Mouse (Mus musculus) midbrain, postnatal 0 days (tissue): ENCODE data around the gene Adgrg3. TPM values are rescaled to one million over a fixed set of nuclear protein-coding genes. Genes with fewer than 3 reads are reported as not detected.

Experiments
- ATAC-seq: fragments of 200-750 bp; cut with Nextera tagmentation; 2 replicates; pipeline ENCODE4 v1.8.0; 2017; ENCODE audit warnings: moderate number of reproducible peaks, mild to moderate bottlenecking, moderate TSS enrichment, moderate library complexity; ENCODE audit not compliant: low FRiP score
- DNase-seq: peaks from one replicate; pipeline ENCODE4 v3.0.0-alpha.2; 2015; ENCODE audit warnings: low spot score
- H3K27ac ChIP-seq: fragments of 300-500 bp; sonication (generic); 2 replicates; pipeline ENCODE4 v1.5.1; 2014; ENCODE audit warnings: low read depth, mild to moderate bottlenecking, low read length, mixed read lengths
- H3K27me3 ChIP-seq: fragments of 300-500 bp; sonication (generic); 2 replicates; pipeline ENCODE4 v1.6.1; 2014; ENCODE audit warnings: low read length, control low read depth, mixed read lengths; ENCODE audit not compliant: insufficient read depth
- H3K36me3 ChIP-seq: fragments of 300-500 bp; sonication (generic); 2 replicates; pipeline ENCODE4 v1.6.1; 2014; ENCODE audit warnings: low read length, control low read depth, mixed read lengths; ENCODE audit not compliant: insufficient read depth
- H3K4me1 ChIP-seq: fragments of 300-500 bp; sonication (generic); 2 replicates; pipeline ENCODE4 v1.6.1; 2014; ENCODE audit warnings: mild to moderate bottlenecking, control low read depth, antibody characterized with exemption, low read length, mixed read lengths; ENCODE audit not compliant: insufficient read depth
- H3K4me2 ChIP-seq: fragments of 300-500 bp; sonication (generic); 2 replicates; pipeline ENCODE4 v1.6.1; 2014; ENCODE audit warnings: low read depth, mild to moderate bottlenecking, low read length, mixed read lengths; ENCODE audit not compliant: poor library complexity, severe bottlenecking
- H3K4me3 ChIP-seq: fragments of 300-500 bp; sonication (generic); 2 replicates; pipeline ENCODE4 v1.5.1; 2014; ENCODE audit warnings: low read depth, mild to moderate bottlenecking, low read length, moderate library complexity
- H3K9ac ChIP-seq: fragments of 300-500 bp; sonication (generic); replicated peaks from 2 replicates; pipeline ENCODE4 v1.6.1; 2014; ENCODE audit warnings: mild to moderate bottlenecking, low read length, moderate library complexity, mixed read lengths; ENCODE audit not compliant: poor library complexity, severe bottlenecking
- H3K9me3 ChIP-seq: fragments of 300-500 bp; sonication (generic); 2 replicates; pipeline ENCODE4 v1.6.1; 2016; ENCODE audit warnings: low read length, control low read depth
- CTCF ChIP-seq: IDR thresholded peaks from 2 replicates; pipeline ENCODE4 v1.5.1; 2016; ENCODE audit warnings: antibody characterized with exemption, mild to moderate bottlenecking
- WGBS: fragments of 180-500 bp; shearing (Covaris S2); extraction: QIAGEN DNeasy Blood & Tissue Kit; methylation state at CpG from one replicate; pipeline ENCODE4 v1.1.7; 2014; 5-methylcytosine and 5-hydroxymethylcytosine counted together
- polyA plus RNA-seq: library from polyadenylated mRNA; unstranded; fragments of >200 nt; fragmentation: Nextera tagmentation; extraction: Ambion mirVana; gene quantifications from 2 replicates; pipeline ENCODE4 v1.2.1, GENCODE M21; 2015
- total RNA-seq: library from RNA; depleted of rRNA; stranded (reverse); fragments of >200 nt; gene quantifications from 2 replicates; pipeline ENCODE4 v1.2.3, GENCODE M21; 2014

The Adgrg3 gene
- total and polyA plus RNA-seq, 2 experiments from 2014 or later = 0.59 to 1.5 TPM

- Histone ChIP-seq H3K27ac (no peak overlapping the region), H3K27me3 (no peaks in the 10 kb centered on the region), H3K36me3 (no peaks in the 10 kb centered on the region), H3K4me3 (no peak overlapping the region), H3K9ac (no peak overlapping the region), H3K4me1 (no peaks in the 10 kb centered on the region), H3K9me3 (no peaks in the 10 kb centered on the region), H3K4me2 (no peak overlapping the region)
- 74% methylated on average over 3 of the region's 3 CpGs for WGBS
- no peak for TF ChIP-seq CTCF
- DNase-seq = no peak
- no peak for ATAC-seq
Measured at GRCm38 (mm10) chr8:95075504-95075903, 58.0 kb downstream of the Adgrg3 start.

GRCm38 (mm10) chr8:95076151-95076550 is 58.7 kb downstream of the Adgrg3 start:
- Histone ChIP-seq H3K4me2 (no peak overlapping the region), H3K9ac (no peak overlapping the region), H3K27ac (no peak overlapping the region), H3K4me3 (no peak overlapping the region), H3K9me3 (no peaks in the 10 kb centered on the region), H3K36me3 (no peaks in the 10 kb centered on the region), H3K27me3 (no peaks in the 10 kb centered on the region), H3K4me1 (no peaks in the 10 kb centered on the region)
- DNase-seq (no peak), ATAC-seq (no peak)
- WGBS = 80% methylated on average over 17 of the region's 17 CpGs
- TF ChIP-seq CTCF = no peak

DNA sequence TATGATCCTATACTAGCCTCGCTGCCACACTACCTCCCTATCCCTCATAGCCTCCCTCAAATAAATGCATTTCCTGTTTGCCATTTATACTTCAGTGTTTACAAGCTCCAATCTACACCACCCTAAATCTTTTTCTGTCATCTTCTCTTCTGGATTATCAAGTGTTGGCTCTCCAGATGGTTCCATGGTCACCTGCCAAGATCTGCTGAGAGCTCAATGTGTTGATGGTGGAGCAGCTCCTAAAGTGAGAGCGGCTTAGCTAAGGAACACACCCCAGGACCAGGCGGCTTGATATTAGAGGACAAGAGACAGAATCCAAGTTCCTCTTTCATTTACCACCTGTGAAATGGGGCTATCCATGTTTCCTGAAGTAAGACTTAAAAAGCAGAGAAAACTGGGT is 60.6 kb downstream of the Adgrg3 start:
- 82% methylated on average over 3 of the region's 3 CpGs for WGBS
- ATAC-seq = no peak
- no peak for DNase-seq
- no peaks in the 10 kb centered on the region for H3K27me3 ChIP-seq
- no peak overlapping the region for H3K4me2 ChIP-seq
- H3K9me3 ChIP-seq = no peaks in the 10 kb centered on the region
- no peak for TF ChIP-seq CTCF
- H3K4me1 ChIP-seq = peaks cover 7% of the 10 kb centered on the region; the same call in 1 of the 2 replicates
- no peaks in the 10 kb centered on the region for H3K36me3 ChIP-seq
- H3K27ac ChIP-seq = no peak overlapping the region
- H3K4me3 ChIP-seq = no peak overlapping the region
- H3K9ac ChIP-seq = no peak overlapping the region

GRCm38 (mm10) chr8:95079305-95079704 is 61.8 kb downstream of the Adgrg3 start:
- Histone ChIP-seq H3K27ac (no peak overlapping the region), H3K9ac (no peak overlapping the region), H3K27me3 (no peaks in the 10 kb centered on the region), H3K4me2 (no peak overlapping the region), H3K9me3 (no peaks in the 10 kb centered on the region), H3K4me3 (no peak overlapping the region), H3K4me1 (peaks cover 7% of the 10 kb centered on the region; the same call in 1 of the 2 replicates), H3K36me3 (peaks cover 6% of the 10 kb centered on the region; the same call in 1 of the 2 replicates)
- no peak for ATAC-seq
- DNase-seq = no peak
- TF ChIP-seq CTCF = no peak
- 91% methylated on average over 4 of the region's 4 CpGs for WGBS

DNA sequence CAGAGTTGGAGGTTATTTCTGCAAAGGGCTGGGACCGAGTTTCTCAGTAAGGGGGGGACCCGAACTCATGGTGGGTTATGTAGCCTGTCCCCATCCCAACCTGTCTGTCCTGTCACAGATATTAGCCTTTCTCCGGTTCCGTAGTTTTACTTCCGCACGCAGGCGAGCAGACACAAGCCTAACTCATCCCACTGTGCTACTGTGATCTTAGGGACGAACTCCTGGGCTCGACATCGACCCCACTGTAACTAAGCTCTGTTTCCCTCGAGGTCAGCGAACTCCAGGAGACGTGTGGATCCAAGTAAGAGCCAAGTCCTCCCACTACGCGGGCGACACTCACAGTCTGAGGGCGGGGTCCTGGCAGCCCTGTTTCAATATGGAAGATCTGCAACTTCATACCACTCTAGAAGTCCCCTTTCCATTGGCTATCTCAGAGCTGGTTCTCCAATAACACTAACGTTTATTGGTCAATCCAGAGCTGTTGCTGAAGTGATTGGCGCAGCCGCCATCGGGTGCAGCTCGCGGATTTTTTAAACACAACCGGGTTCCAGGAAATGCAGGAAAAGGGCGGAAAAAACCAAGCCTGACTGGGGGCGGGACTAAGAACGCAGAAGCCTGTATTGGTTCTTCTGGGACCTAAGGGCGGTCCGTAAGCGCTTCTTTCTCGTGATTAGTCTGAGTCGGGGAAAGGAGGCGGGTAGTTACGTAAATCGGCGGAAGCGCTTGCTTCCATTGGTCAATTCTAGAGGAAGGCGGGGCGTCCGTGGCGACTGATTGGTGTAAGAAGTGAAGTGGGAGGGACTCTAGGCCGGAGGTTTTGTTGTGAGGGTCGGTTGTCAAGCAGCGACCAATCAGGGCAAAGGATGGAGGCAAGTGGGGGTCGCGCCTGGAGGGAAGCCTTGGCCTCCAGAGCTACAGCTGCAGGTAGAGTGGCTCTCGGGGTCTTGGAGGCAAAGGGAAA is 63.2 kb downstream of the Adgrg3 start, which contains the start of gene Katnb1:
Gene Katnb1, plus strand, starts transcription at position 806 of the 961 bp plus-strand sequence.
- peak within 1 kb of the TSS; percentile 77 for H3K27ac ChIP-seq
- peaks cover 7% of the 10 kb centered on the region; the same call in 1 of the 2 replicates for H3K4me1 ChIP-seq
- 1% methylated on average over 47 of the region's 47 CpGs for WGBS
- ATAC-seq = peak; percentile 98
- peak within 1 kb of the TSS; percentile 94 for H3K4me2 ChIP-seq
- H3K27me3 ChIP-seq = no peaks in the 10 kb centered on the region
- H3K9me3 ChIP-seq = no peaks in the 10 kb centered on the region
- DNase-seq = peak; percentile 100
- peak within 1 kb of the TSS; percentile 63 for H3K4me3 ChIP-seq
- H3K9ac ChIP-seq = peak within 1 kb of the TSS; percentile 74
- H3K36me3 ChIP-seq = peaks cover 17% of the 10 kb centered on the region; the same call in 1 of the 2 replicates
- TF ChIP-seq CTCF = no peak

GRCm38 (mm10) chr8:95081650-95082049 is 64.2 kb downstream of the Adgrg3 start:
- peak overlapping the region; percentile 74 for H3K9ac ChIP-seq
- peak overlapping the region; percentile 94 for H3K4me2 ChIP-seq
- peak overlapping the region; percentile 77 for H3K27ac ChIP-seq
- H3K27me3 ChIP-seq = no peaks in the 10 kb centered on the region
- no peak for TF ChIP-seq CTCF
- ATAC-seq = no peak
- WGBS = 3% methylated on average over 11 of the region's 11 CpGs
- H3K9me3 ChIP-seq = no peaks in the 10 kb centered on the region
- H3K36me3 ChIP-seq = peaks cover 21% of the 10 kb centered on the region
- DNase-seq = no peak
- peaks cover 7% of the 10 kb centered on the region; the same call in 1 of the 2 replicates for H3K4me1 ChIP-seq
- peak overlapping the region; percentile 63 for H3K4me3 ChIP-seq
